Mouse (Mus musculus): ENCODE measurements at regions not wholly inside any gene's neighbourhood (a gene's known extent, or its start where the extent isn't known, plus 50 kb on each side); places are given as distances from the start of the nearest gene placed in this dataset.
A peak's percentile ranks its signal among the peaks of the same experiment; 100 is the strongest.

DNA sequence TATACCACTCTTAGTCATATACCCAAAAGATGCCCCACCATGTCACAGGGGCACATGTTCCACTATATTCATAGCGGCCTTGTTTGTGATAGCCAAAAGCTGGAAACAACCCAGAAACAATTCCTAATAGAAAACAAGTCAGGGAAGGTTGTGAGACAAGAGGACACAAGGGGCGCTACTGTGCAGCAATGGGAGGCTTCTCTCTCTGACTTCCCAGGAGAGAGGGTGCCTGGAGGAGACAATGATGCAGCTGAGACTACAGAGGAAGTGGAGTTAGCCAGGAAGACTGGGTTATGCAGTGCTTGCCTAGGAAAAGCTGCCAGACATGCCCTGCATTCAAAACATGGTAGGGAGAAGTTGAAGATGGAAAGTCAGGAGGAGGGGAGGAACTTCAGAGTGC lies 102.6 kb downstream of the Stard3nl start:
- TF ChIP-seq CTCF (conservative IDR thresholded peaks at IDR 0.05; ENCODE audit: low read length) (peak; percentile 10; the same call in 1 of the 2 replicates), NANOG (IDR thresholded peaks at IDR 0.05; ENCODE audit: borderline replicate concordance, low read length) (no peak)

All from E14TG2a.4 (cell line).